Mouse (Mus musculus) naive thymus-derived CD4-positive, alpha-beta T cell, adult 5 months (primary cell): Measurements from ENCODE around the gene Fam174b. TPM values are rescaled to one million over a fixed set of nuclear protein-coding genes. Genes with fewer than 3 reads are reported as not detected.

Source experiments
- polyA plus RNA-seq: library from polyadenylated mRNA; unstranded; fragments of 100-300 nt; shearing (Covaris generic); gene quantifications from one replicate; pipeline ENCODE4 v1.2.1, GENCODE M21; 2017

The Fam174b gene
- 4.8 TPM for polyA plus RNA-seq

DNA sequence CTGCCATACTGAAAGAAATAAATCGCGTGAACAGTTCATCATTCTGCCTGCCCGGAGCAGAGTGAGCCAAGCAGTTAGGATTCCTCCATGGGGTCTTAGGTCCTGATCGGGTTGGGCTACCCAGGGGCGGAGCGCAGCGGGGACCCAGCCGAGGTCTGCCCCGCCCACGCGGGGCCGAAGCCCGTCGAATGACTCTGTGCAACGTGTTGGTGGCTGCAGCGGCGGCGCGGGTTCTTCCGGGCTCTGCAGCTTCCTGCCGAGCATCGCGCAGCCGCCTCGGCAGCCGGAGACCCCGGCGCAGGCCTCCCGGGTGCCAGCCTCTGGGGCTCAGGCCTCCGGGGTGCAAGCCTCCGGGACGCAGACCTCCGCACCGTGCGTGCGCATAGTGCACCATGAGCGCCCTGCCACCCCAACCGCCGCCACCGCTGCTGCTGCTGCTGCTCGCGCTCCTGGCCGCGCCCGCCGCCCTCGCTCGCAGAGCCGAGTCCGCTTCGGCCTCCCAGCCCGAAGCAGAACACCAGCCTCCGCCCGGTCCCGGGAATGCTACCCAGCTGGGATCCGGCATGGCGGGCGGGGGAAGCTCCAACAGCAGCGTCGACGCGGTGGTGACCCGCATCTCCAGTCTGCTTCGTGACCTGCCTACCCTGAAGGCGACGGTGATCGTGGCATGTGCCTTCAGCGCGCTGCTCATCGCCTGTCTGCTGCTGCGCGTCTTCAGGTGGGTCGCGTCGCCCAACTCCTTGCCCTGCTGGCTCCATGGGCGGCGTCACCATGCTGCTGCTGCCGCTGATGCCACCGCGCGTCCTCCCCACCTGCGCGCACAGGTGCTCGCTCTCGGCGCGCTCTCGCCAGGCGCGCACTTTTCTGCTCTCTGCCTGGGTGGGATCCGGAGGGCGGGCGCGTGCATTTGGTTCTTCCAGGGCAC, at the start of gene Fam174b:
Gene Fam174b, plus strand, starts transcription at position 192 of the 925 bp plus-strand sequence.

Other genes starting within 250 kb of the Fam174b start
- 709 TPM for gene Chd2, start 198.5 kb upstream of the Fam174b start, polyA plus RNA-seq